Mouse (Mus musculus) effector memory CD4-positive, alpha-beta T cell, adult 5 months (primary cell): ENCODE measurements around the gene Dzip1. TPM values are rescaled to one million over a fixed set of nuclear protein-coding genes. Genes with fewer than 3 reads are reported as not detected.

Source experiments
- polyA plus RNA-seq: library from polyadenylated mRNA; unstranded; fragments of 100-300 nt; shearing (Covaris generic); gene quantifications from one replicate; pipeline ENCODE4 v1.2.1, GENCODE M21; 2017

The Dzip1 gene
- 20.1 TPM for polyA plus RNA-seq

DNA sequence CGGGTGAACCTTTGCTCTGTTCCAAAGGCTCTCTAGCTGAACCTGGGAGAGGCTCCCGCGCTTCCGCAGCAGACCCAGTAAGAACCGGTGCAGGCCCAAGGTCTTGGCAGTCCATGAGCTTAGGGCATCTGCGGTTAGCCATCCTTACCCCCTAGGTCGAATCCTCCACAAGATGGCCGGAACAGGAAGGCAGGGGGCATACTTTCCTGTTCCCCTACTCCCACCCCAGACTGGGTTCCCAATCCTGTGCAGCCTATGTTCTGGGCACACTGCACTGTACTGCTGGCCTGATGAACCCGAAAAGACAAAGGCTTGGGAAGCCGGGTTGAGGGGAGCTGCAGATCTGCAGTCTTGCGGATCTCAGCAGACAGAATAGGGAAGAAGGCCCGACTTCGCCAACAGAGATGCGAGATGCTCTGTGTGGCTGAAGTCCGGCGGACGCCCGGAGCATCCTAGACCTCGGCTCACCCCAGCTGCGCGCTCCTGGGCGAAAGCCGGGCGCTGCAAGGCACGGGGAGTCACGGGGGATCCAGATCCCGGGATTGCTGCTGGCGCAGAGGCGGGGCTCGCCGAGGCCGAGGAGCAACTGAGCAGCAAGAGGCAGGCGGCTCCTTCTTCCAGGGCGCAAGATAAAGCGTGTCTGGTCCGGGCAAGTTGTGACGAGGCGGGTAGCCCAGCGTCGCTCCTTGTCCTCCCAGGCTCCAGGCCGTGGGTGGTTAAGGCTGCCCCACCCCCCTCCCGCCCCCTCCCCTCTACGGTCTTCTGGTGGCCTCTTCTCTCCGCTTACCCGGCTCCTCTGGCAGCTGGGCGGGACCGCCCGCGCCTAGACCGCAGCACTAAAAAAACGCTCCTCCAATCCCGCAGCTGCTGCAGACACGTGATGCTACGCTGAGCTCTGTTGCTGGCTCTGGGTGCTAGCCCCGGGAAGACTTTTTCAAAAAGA, at the start of gene Dzip1:
Gene Dzip1 (minus strand): TSS at position 788 of the 943 bp plus-strand sequence.

DNA sequence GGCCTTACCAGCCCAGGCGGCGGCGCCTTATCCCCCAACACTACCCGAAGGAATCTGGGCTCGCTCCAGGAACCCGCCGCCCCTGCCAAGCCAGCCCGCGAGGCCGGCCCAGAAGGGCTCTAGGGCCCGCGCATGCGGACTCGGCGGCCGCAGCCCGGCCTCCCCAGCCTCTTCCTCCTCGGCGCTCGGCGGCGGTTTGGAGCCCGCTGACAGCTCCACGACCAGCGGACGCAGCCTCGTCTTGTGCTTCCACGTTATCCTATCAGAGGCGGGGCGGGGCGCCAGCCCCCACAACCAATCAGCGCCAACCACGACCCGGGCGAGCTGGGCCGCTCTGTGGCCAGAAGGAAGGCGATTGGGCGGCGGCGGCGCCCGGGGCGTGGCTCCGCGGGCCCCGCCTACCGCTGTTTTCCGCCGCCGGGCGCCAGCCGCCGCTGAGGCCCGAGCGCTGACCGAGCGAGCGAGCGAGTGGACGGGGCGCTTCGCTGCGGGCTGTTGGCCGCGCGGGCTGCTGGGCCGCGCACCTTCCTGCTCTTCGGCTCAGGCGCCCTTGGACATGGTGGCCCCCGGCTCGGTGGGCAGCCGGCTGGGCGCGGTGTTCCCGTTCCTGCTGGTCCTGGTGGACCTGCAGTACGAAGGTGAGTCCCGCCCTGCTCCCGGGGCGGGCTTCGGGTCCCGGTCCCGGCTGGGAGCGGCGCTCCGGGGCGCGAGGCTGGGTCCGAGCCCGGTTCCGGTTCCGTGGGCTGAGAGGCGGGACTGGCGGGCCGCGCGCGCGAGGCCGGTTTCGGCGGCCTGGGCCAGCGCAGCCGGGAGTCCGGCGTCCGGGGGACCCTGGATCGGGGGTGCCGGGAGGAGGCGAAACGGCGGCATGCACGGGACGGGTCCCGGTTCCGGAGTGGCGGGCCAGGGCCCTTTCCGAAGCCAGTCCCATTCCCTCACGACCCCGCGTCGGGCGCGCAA, 12.6 kb upstream of the Dzip1 start, which contains the start of gene Dnajc3:
Gene Dnajc3 (plus strand): TSS at position 444 of the 960 bp plus-strand sequence.

Other genes with a start within 250 kb of the Dzip1 start
- 19.8 TPM for gene Abcc4, start 219.2 kb downstream of the Dzip1 start, polyA plus RNA-seq
- not detected for gene Cldn10, start 137.6 kb downstream of the Dzip1 start, polyA plus RNA-seq
- 72.5 TPM for gene Dnajc3, start 12.5 kb upstream of the Dzip1 start, polyA plus RNA-seq
- 1.3 TPM for gene Uggt2, start 174.0 kb upstream of the Dzip1 start, polyA plus RNA-seq
- gene Hs6st3, start 212.9 kb upstream of the Dzip1 start, polyA plus RNA-seq: not detected